In the genomic region with DNA sequence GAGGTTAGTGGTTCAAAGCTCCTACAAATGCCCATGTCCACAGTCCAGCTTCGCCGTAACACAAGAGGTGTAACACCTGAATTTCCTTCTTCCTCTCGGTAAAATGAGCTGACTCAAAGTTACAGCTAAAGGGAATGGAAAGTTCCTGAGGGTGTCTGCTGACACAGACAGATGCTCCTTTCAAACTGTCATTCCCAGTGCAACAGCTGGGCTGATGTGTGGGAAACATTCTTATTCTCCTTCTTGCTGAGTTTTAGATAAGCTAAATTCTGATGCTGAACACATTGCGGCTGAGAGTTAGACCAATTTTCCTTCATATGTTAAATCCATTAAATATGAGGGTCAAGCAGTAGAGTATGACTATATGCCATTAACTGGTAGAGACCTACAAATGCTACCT, we compare ENCODE assay signal across 41 mouse cellular contexts. TPM values are rescaled to one million over a fixed set of nuclear protein-coding genes. Genes with fewer than 3 reads are reported as not detected.
"Had no signal": no experiment of that assay in that cellular context is flagged by ENCODE, and none has a peak within 500 bp of the region (broad histone marks: within the 10 kb centered on the region; RNA-seq: fewer than 3 reads in every experiment).

No protein-coding gene starts in this region.

- H3K4me3 ChIP-seq: heart, embryonic 10.5 days; heart, embryonic 13.5 days; heart, embryonic 15.5 days; hindbrain, embryonic 10.5 days; hindbrain, embryonic 12.5 days; hindbrain, embryonic 13.5 days; hindbrain, embryonic 15.5 days; intestine, embryonic 15.5 days; kidney, embryonic 15.5 days; layer of hippocampus, adult 2 months; left cerebral cortex, adult 2 months had no signal

- H3K36me3 ChIP-seq: heart, embryonic 15.5 days; hindbrain, embryonic 10.5 days; hindbrain, embryonic 12.5 days; hindbrain, embryonic 13.5 days; hindbrain, embryonic 15.5 days; intestine, embryonic 15.5 days had no signal

- H3K27ac ChIP-seq: heart, embryonic 10.5 days; heart, embryonic 13.5 days; heart, embryonic 15.5 days; hindbrain, embryonic 10.5 days; hindbrain, embryonic 12.5 days; hindbrain, embryonic 13.5 days; hindbrain, embryonic 14.5 days; hindbrain, embryonic 15.5 days; hindbrain, postnatal 0 days; intestine, embryonic 15.5 days; kidney, embryonic 15.5 days; kidney, postnatal 0 days; layer of hippocampus, adult 2 months; left cerebral cortex, adult 2 months had no signal

- H3K27me3 ChIP-seq: heart, embryonic 13.5 days; heart, embryonic 15.5 days; hindbrain, embryonic 13.5 days; hindbrain, embryonic 15.5 days; intestine, embryonic 15.5 days; kidney, embryonic 15.5 days had no signal

- H3K9me3 ChIP-seq: heart, embryonic 10.5 days; heart, embryonic 13.5 days; heart, embryonic 15.5 days; hindbrain, embryonic 10.5 days; hindbrain, embryonic 12.5 days; hindbrain, embryonic 13.5 days; hindbrain, embryonic 15.5 days; intestine, embryonic 15.5 days; kidney, embryonic 15.5 days had no signal

- H3K4me2 ChIP-seq: heart, embryonic 11.5 days; heart, embryonic 13.5 days; heart, embryonic 15.5 days; hindbrain, embryonic 12.5 days; hindbrain, embryonic 13.5 days; hindbrain, embryonic 14.5 days; hindbrain, embryonic 15.5 days; intestine, embryonic 15.5 days; kidney, embryonic 15.5 days had no signal

- H3K4me1 ChIP-seq: hindbrain, embryonic 12.5 days; hindbrain, embryonic 13.5 days; hindbrain, embryonic 15.5 days had no signal

- ATAC-seq: hindbrain, embryonic 16.5 days; hindbrain, postnatal 0 days; inflammation-experienced regulatory T-cells, adult 6 months; intestine, embryonic 15.5 days; intestine, embryonic 16.5 days; intestine, postnatal 0 days had no signal

- H3K9ac ChIP-seq: heart, embryonic 13.5 days; heart, embryonic 15.5 days; hindbrain, embryonic 12.5 days; hindbrain, embryonic 13.5 days; hindbrain, embryonic 14.5 days; hindbrain, embryonic 15.5 days; intestine, embryonic 15.5 days; kidney, embryonic 15.5 days had no signal

- DNase-seq: heart, postnatal 14 days; heart, postnatal 36 days; heart, postnatal 4 days; kidney, adult 11 months; kidney, adult 18-20 months; kidney, adult 2 months; kidney, adult 8-10 months; kidney, adult 9 months; kidney, postnatal 10 days; kidney, postnatal 14 days; kidney, postnatal 25 days; kidney, postnatal 36 days; kidney, postnatal 4 days; layer of hippocampus, adult 9-11 months; layer of hippocampus, postnatal 36 days had no signal

RNA-seq across cellular contexts. Expression of gene C9, which starts 51.5 kb away (rescaled TPM):
- polyA plus RNA-seq: heart, embryonic 10.5 days; heart, embryonic 11.5 days; heart, embryonic 13.5 days; heart, embryonic 14.5 days; heart, embryonic 15.5 days; heart, embryonic 16.5 days; heart, postnatal 0 days; hindbrain, embryonic 10.5 days; hindbrain, embryonic 11.5 days; hindbrain, embryonic 12.5 days; hindbrain, embryonic 13.5 days; hindbrain, embryonic 14.5 days; hindbrain, embryonic 15.5 days; hindbrain, embryonic 16.5 days; hindbrain, postnatal 0 days; inflammation-experienced regulatory T-cells, adult 6 months; kidney, adult 2 months; kidney, embryonic 14.5 days; kidney, embryonic 16.5 days; large intestine, adult 2 months had no signal
